Mouse (Mus musculus) megakaryocyte-erythroid progenitor cell, adult 5 weeks (primary cell): ENCODE data around the gene Prdx1. TPM values are rescaled to one million over a fixed set of nuclear protein-coding genes. Genes with fewer than 3 reads are reported as not detected.

Source experiments
- polyA plus RNA-seq: library from polyadenylated mRNA; stranded (reverse); fragments of >175 nt; gene quantifications from 2 replicates; pipeline ENCODE4 v1.2.3, GENCODE M21; 2012

Prdx1 gene
- 14.1 and 16.4 TPM in 2 replicates for polyA plus RNA-seq

GRCm38 (mm10) chr4:116685402-116686061, at the start of gene Prdx1:
Prdx1 (plus strand) TSS chr4:116685544.

DNA sequence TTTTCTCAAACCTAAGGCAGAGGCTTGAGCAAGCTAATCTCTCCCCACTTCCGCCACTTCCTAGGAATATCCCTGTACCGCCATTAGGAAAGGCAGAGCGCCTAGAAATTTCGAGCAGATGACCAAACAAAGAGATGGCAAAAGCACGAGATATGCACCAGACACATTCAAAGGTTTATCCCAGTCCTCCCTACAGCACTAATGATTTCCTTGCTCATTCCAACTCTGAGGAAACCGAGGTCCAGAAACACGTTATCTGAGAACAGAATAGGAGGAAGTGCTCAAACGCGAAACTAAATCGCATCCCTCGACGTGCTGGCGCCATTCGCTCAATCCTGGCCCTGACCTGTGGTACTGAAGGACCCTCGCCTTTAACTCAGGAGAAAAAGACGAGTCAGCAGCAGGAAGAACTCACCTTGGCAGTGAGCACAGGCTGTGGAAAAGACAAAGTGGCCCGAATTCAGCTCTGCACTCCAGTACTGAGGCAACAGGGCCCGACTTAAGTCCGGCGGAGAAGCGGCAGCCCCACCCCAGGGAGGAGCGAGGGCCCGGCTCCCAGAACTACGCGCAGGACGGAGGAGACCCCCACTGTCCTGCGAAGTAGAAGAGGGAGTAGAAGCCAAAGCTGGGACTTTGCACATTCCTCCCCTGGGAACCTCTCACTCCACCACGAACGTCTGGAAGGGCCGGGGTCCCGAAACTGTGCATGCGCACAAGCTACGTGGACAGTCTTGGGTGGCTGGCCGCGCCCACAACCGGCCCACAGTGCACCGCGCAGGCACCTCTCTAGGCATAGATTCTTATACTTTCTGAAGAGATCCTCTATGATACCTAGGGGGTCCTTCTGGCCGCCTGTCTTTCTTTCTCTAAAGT, 34.2 kb upstream of the Prdx1 start, which contains the start of gene Akr1a1:
Akr1a1 (minus strand) TSS at position 757 of the 873 bp plus-strand sequence.

GRCm38 (mm10) chr4:116708201-116708764, 22.9 kb downstream of the Prdx1 start, which contains the start of the genes Mmachc and Ccdc163:
Mmachc (minus strand) TSS chr4:116708406.
Ccdc163 (plus strand) TSS chr4:116708509.

DNA sequence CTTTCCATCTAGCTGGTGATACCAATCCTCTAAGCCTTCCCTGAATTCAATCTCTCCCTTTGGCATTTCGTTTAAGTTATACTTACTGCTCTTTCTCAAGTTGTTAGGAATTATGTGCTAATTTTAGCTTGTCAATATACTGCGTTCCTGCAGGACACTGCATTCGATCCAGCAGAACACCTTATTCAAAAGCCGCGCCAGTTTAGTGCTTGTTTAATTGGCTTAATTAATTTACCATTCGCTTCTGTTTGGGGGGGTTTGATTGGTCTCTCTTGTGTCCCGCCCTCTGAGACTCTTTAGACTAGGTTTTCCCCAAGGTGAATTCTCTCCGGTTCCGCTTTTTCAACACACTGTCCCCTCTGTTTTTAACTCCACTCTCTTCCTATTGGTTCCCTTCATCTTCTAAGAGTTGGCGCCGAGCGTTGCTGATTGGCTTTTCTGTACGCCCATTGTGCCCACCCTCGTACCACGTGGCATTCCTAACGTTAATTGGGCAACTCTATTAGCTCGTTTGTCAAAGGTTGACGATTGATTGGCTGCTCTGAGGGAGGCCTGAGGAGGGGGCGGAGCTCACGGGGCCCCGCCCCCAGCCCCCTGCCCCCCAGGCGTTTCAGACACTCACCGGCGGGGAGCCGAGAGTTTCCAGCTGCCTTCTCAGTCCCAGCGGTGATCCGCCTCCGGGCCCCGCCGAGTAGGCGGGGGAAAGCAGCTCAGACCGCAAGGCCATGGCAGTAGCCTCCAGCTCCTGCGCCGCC, 35.2 kb downstream of the Prdx1 start, which contains the start of gene Tesk2:
Tesk2 (plus strand) TSS at position 606 of the 755 bp plus-strand sequence.

Other genes with a start within 250 kb of the Prdx1 start
- 47.9 and 54.5 TPM in 2 replicates for gene Mast2, start 221.4 kb upstream of the Prdx1 start, polyA plus RNA-seq
- gene Ipp, start 178.0 kb upstream of the Prdx1 start, polyA plus RNA-seq: 1.7 and 2.0 TPM in 2 replicates
- 2.5 and 3.8 TPM in 2 replicates for gene Tmem69, start 129.6 kb upstream of the Prdx1 start, polyA plus RNA-seq
- gene Gpbp1l1, start 127.9 kb upstream of the Prdx1 start, polyA plus RNA-seq: 11.1 and 11.8 TPM in 2 replicates
- gene Ccdc17, start 88.9 kb upstream of the Prdx1 start, polyA plus RNA-seq: 0.88 and 1.0 TPM in 2 replicates
- 16.4 and 20.2 TPM in 2 replicates for gene Nasp, start 57.6 kb upstream of the Prdx1 start, polyA plus RNA-seq
- 127 and 140 TPM in 2 replicates for gene Akr1a1, start 33.9 kb upstream of the Prdx1 start, polyA plus RNA-seq
- 1.2 and 1.6 TPM in 2 replicates for gene Mmachc, start 22.9 kb downstream of the Prdx1 start, polyA plus RNA-seq
- gene Ccdc163, start 23.0 kb downstream of the Prdx1 start, polyA plus RNA-seq: 2.8 and 5.8 TPM in 2 replicates
- gene Tesk2, start 35.4 kb downstream of the Prdx1 start, polyA plus RNA-seq: 3.2 and 3.6 TPM in 2 replicates
- 3.6 and 3.9 TPM in 2 replicates for gene Toe1, start 122.1 kb downstream of the Prdx1 start, polyA plus RNA-seq
- gene Mutyh, start 122.2 kb downstream of the Prdx1 start, polyA plus RNA-seq: 13.8 and 14.7 TPM in 2 replicates
- gene Hpdl, start 136.2 kb downstream of the Prdx1 start, polyA plus RNA-seq: 0.47 and 0.55 TPM in 2 replicates
- 0.01 and 0.04 TPM in 2 replicates for gene Zswim5, start 191.8 kb downstream of the Prdx1 start, polyA plus RNA-seq